Mouse (Mus musculus) hindbrain, embryonic 14.5 days (tissue): ENCODE measurements around the gene Ptprg. TPM values are rescaled to one million over a fixed set of nuclear protein-coding genes. Genes with fewer than 3 reads are reported as not detected.

Experiments
- ATAC-seq: fragments of 200-750 bp; cut with Nextera tagmentation; 2 replicates; pipeline ENCODE4 v1.8.0; 2017; ENCODE audit warnings: moderate number of reproducible peaks, mild to moderate bottlenecking, moderate TSS enrichment, moderate library complexity; ENCODE audit not compliant: low FRiP score
- DNase-seq: peaks from one replicate; pipeline ENCODE4 v3.0.0-alpha.2; 2015; ENCODE audit warnings: low spot score
- H3K27ac ChIP-seq: fragments of 300-500 bp; sonication (generic); 2 replicates; pipeline ENCODE4 v1.5.1; 2014; ENCODE audit warnings: mild to moderate bottlenecking, moderate library complexity
- H3K27me3 ChIP-seq: fragments of 300-500 bp; sonication (generic); 2 replicates; pipeline ENCODE4 v1.6.1; 2014; ENCODE audit warnings: mild to moderate bottlenecking, low read length, mixed read lengths; ENCODE audit not compliant: control insufficient read depth, insufficient read depth
- H3K36me3 ChIP-seq: fragments of 300-500 bp; sonication (generic); replicated peaks from 2 replicates; pipeline ENCODE4 v1.6.1; 2014; ENCODE audit not compliant: control insufficient read depth, insufficient read depth
- H3K4me1 ChIP-seq: fragments of 300-500 bp; sonication (generic); replicated peaks from 2 replicates; pipeline ENCODE4 v1.6.1; 2014; ENCODE audit warnings: antibody characterized with exemption, low read length, mixed read lengths; ENCODE audit not compliant: control insufficient read depth, insufficient read depth
- H3K4me2 ChIP-seq: fragments of 300-500 bp; sonication (generic); replicated peaks from 2 replicates; pipeline ENCODE4 v1.6.1; 2014; ENCODE audit warnings: mild to moderate bottlenecking, moderate library complexity
- H3K4me3 ChIP-seq: fragments of 300-500 bp; sonication (generic); replicated peaks from 2 replicates; pipeline ENCODE4 v1.5.1; 2014; ENCODE audit warnings: mild to moderate bottlenecking, low read length
- H3K9ac ChIP-seq: fragments of 300-500 bp; sonication (generic); 2 replicates; pipeline ENCODE4 v1.6.1; 2014
- H3K9me3 ChIP-seq: fragments of 300-500 bp; sonication (generic); 2 replicates; pipeline ENCODE4 v1.6.1; 2016; ENCODE audit warnings: low read length; ENCODE audit not compliant: control insufficient read depth
- WGBS: fragments of 180-500 bp; shearing (Covaris S2); extraction: QIAGEN DNeasy Blood & Tissue Kit; methylation state at CpG from one replicate; pipeline ENCODE4 v1.1.7; 2014; 5-methylcytosine and 5-hydroxymethylcytosine counted together
- polyA plus RNA-seq: library from polyadenylated mRNA; unstranded; fragments of >200 nt; fragmentation: Nextera tagmentation; extraction: Ambion mirVana; gene quantifications from 2 replicates; pipeline ENCODE4 v1.2.1, GENCODE M21; 2014

Ptprg gene
- polyA plus RNA-seq, 1 experiment from 2014 or later, result 49.0 TPM

DNA sequence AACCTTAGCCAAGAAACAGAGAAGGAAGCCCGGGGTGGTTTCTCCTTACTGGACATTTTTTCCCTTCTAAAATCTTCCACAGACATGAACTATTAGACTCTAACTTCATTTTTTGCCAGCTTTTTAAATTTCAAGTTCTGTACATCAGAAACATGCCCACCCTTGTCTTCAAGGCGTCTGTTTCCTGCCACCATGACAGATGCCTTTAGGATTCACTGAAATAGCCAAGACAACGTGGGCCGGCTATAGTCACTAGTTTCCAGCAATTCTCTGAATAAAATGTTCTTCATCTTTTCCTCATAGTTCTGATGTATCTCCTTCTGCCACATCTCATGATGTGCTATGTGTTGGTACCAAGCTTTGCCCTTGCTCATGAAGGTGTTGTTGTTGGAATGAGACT lies 450.7 kb downstream of the Ptprg start:
- WGBS, result 89% methylated on average over 4 of the region's 4 CpGs
- Histone ChIP-seq H3K4me1 (no peaks in the 10 kb centered on the region), H3K9ac (no peak overlapping the region), H3K9me3 (no peaks in the 10 kb centered on the region), H3K27me3 (no peaks in the 10 kb centered on the region), H3K4me3 (no peak overlapping the region), H3K4me2 (no peak overlapping the region), H3K36me3 (no peaks in the 10 kb centered on the region), H3K27ac (no peak overlapping the region)
- no peak for ATAC-seq
- DNase-seq, result no peak

- WGBS, result 79% methylated on average over 5 of the region's 5 CpGs
- H3K27me3 ChIP-seq, result no peaks in the 10 kb centered on the region
- no peak for DNase-seq
Measured at GRCm38 (mm10) chr14:12011766-12012165, 458.4 kb downstream of the Ptprg start.

DNA sequence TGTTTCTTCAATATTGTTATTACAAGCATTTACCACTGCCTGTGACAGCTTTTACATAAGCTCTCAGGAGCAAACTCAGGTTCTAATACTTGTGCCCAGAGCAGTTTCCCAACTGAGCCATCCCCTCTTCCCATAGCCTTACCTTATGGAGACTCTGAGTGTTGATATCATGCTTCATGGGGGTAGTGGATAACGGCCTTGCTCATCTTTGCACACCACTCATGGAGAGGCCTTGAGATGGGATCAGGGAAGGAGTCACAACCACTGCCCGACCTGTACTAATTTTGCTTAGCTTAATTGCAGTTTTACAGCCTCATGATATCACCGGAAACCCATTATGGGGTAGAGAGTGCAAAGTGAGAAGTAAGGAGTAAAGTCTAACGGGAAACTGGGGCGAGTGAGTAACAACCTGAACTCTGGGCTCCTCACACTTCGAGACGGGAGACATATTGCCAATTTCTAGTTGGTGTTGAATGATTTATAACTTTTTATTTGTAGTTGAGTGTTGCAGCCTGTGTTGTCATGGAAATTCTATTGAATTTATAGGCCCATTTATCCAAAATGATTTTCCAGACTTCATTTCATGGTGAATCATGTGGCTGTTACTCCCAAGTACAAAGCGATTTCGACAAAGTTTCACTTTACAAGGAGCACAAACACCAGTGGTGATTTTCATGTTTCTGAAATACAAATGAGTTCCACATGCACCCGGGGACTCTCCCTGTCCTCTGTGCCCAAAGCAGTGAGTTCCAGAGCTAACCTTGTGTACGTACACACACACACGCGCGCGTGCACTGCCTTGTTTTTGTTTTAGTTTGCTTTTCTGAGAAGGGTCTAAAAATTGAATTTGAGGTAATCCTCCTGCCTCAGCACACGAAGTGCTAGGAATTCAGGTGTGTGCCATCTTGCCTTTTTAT lies 472.7 kb downstream of the Ptprg start:
- no peaks in the 10 kb centered on the region for H3K27me3 ChIP-seq
- H3K36me3 ChIP-seq, result no peaks in the 10 kb centered on the region
- no peak overlapping the region for H3K9ac ChIP-seq
- no peak overlapping the region for H3K4me2 ChIP-seq
- DNase-seq, result no peak
- ATAC-seq, result no peak
- H3K27ac ChIP-seq, result no peak overlapping the region
- no peak overlapping the region for H3K4me3 ChIP-seq
- 89% methylated on average over 16 of the region's 16 CpGs for WGBS
- H3K9me3 ChIP-seq, result no peaks in the 10 kb centered on the region
- 0 out of 2 replicates have a peak, but pooled peaks cover 5% of the 10 kb centered on the region for H3K4me1 ChIP-seq

More at GRCm38 (mm10) chr14:12011766-12012165, 458.4 kb downstream of the Ptprg start:
- Histone ChIP-seq H3K36me3 (no peaks in the 10 kb centered on the region), H3K4me3 (no peak overlapping the region), H3K4me2 (no peak overlapping the region), H3K9ac (no peak overlapping the region), H3K27ac (no peak overlapping the region), H3K4me1 (no peaks in the 10 kb centered on the region), H3K9me3 (no peaks in the 10 kb centered on the region)
- ATAC-seq, result no peak

- DNase-seq (no peak), ATAC-seq (no peak)
- no peaks in the 10 kb centered on the region for H3K9me3 ChIP-seq
- H3K27me3 ChIP-seq, result no peaks in the 10 kb centered on the region
- no peak overlapping the region for H3K9ac ChIP-seq
- H3K36me3 ChIP-seq, result no peaks in the 10 kb centered on the region
- no peak overlapping the region for H3K4me2 ChIP-seq
- no peak overlapping the region for H3K4me3 ChIP-seq
- 0 out of 2 replicates have a peak, but pooled peaks cover 5% of the 10 kb centered on the region for H3K4me1 ChIP-seq
- WGBS, result 75% methylated on average over 8 of the region's 8 CpGs
- no peak overlapping the region for H3K27ac ChIP-seq
Measured at GRCm38 (mm10) chr14:12027247-12027646, 473.9 kb downstream of the Ptprg start.

DNA sequence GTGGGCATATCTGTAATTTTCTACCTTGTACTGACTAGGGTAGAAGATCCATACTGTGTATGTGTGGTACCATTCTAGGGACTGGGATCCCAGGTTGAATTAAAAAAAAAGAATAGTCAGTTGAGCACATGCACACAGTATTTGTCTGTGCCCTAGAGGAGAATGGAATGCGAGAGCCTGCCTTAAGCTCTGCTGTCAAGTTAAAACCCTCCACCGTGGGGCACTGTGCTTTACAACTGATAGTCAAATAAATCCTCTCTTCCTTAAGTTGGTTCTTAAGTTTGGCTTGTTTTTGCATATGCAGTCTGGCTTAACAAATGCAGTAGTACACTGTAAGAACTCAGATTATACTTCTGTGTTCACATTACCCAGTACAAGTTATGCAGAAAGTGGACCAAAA lies 476.6 kb downstream of the Ptprg start:
- H3K4me1 ChIP-seq, result no peaks in the 10 kb centered on the region
- H3K4me3 ChIP-seq, result no peak overlapping the region
- 85% methylated on average over 2 of the region's 2 CpGs for WGBS

GRCm38 (mm10) chr14:12036530-12037283 lies 483.4 kb downstream of the Ptprg start:
- no peak overlapping the region for H3K4me3 ChIP-seq
- H3K9ac ChIP-seq, result no peak overlapping the region
- DNase-seq (no peak), ATAC-seq (no peak)
- no peaks in the 10 kb centered on the region for H3K36me3 ChIP-seq
- 92% methylated on average over 11 of the region's 11 CpGs for WGBS
- no peak overlapping the region for H3K4me2 ChIP-seq
- no peak overlapping the region for H3K27ac ChIP-seq
- H3K4me1 ChIP-seq, result no peaks in the 10 kb centered on the region
- no peaks in the 10 kb centered on the region for H3K27me3 ChIP-seq
- no peaks in the 10 kb centered on the region for H3K9me3 ChIP-seq

More for the DNA sequence above, 476.6 kb downstream of the Ptprg start:
- Histone ChIP-seq H3K9ac (no peak overlapping the region), H3K36me3 (no peaks in the 10 kb centered on the region), H3K4me2 (no peak overlapping the region), H3K9me3 (no peaks in the 10 kb centered on the region), H3K27me3 (no peaks in the 10 kb centered on the region), H3K27ac (no peak overlapping the region)
- DNase-seq, result no peak
- no peak for ATAC-seq

DNA sequence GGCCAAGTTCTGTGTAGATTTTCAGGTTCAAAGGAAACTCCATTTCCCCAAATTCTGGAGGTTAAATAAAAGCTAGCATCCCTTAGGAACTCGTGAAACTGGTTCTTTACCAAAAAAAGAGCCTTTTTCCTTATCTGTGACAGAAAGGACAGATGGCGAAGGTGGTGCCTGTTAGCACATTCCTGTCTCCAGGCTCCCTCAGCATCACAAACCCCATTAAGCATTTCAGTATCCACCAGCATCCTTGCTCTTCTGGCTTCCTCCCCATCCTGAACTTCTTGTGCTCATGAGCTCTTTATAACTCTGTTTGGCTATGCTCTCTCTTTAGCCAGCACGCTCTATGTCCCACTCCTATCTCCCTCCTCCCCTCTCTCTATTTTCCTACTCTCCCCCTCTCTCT lies 486.4 kb downstream of the Ptprg start:
- H3K9ac ChIP-seq, result no peak overlapping the region
- H3K4me1 ChIP-seq, result no peaks in the 10 kb centered on the region
- H3K4me2 ChIP-seq, result no peak overlapping the region
- no peaks in the 10 kb centered on the region for H3K9me3 ChIP-seq
- 90% methylated on average over 3 of the region's 3 CpGs for WGBS
- H3K36me3 ChIP-seq, result no peaks in the 10 kb centered on the region
- ATAC-seq (no peak), DNase-seq (no peak)
- no peak overlapping the region for H3K4me3 ChIP-seq
- no peak overlapping the region for H3K27ac ChIP-seq
- H3K27me3 ChIP-seq, result no peaks in the 10 kb centered on the region

- no peaks in the 10 kb centered on the region for H3K27me3 ChIP-seq
- no peaks in the 10 kb centered on the region for H3K9me3 ChIP-seq
- H3K36me3 ChIP-seq, result no peaks in the 10 kb centered on the region
- H3K9ac ChIP-seq, result no peak overlapping the region
- no peak overlapping the region for H3K4me3 ChIP-seq
- H3K4me2 ChIP-seq, result no peak overlapping the region
- H3K27ac ChIP-seq, result no peak overlapping the region
- DNase-seq (no peak), ATAC-seq (no peak)
- 95% methylated on average over 6 of the region's 6 CpGs for WGBS
- no peaks in the 10 kb centered on the region for H3K4me1 ChIP-seq
Measured at GRCm38 (mm10) chr14:12041566-12041965, 488.2 kb downstream of the Ptprg start.

DNA sequence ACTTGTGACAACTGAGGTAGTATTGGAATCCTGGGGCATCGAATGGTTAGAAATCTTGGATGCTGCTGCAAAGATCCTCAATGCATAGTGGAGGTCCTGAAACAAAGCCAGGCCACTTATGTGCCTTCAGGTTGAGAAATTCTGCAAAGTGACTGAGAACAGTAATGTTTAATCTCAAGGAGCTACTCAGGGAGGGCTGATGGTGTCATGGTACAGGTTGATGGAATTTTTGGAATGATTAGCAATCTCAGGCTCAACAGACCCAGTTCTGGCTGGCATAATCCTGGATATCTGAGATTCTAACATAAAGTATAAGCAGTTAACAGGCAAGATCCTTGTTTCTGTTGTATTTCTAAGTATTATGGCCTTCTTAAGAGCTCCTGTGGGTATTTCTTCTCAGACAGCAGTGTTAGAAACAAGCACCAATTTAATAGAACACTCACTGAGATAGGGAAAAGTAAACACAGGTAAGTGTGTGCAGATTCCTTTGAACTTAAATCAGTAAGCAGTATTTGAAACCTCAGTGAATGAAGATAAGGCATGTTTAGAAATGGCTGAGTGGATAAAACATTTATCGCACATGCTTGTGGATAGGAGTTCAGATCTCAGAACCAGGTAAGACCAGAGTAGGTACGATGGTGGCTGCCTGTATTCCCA lies 493.0 kb downstream of the Ptprg start:
- Histone ChIP-seq H3K4me2 (no peak overlapping the region), H3K9ac (no peak overlapping the region), H3K4me1 (no peaks in the 10 kb centered on the region), H3K9me3 (no peaks in the 10 kb centered on the region), H3K27me3 (no peaks in the 10 kb centered on the region), H3K36me3 (no peaks in the 10 kb centered on the region), H3K4me3 (no peak overlapping the region), H3K27ac (no peak overlapping the region)
- no peak for DNase-seq
- no peak for ATAC-seq
- WGBS, result 99% methylated on average over 3 of the region's 3 CpGs
